Mouse (Mus musculus) erythroblast, embryonic 14.5 days (primary cell): ENCODE results near the gene Foxn3.

Experiments
- GATA1 ChIP-seq: IDR thresholded peaks from 2 replicates; pipeline ENCODE4 v1.6.1; 2012; ENCODE audit warnings: low read length, inconsistent platforms, mixed read lengths
- TAL1 ChIP-seq: IDR thresholded peaks from 3 replicates; pipeline ENCODE4 v1.6.1; 2012; ENCODE audit warnings: low read length, inconsistent platforms, mixed read lengths

- TF ChIP-seq GATA1 (no peak), TAL1 (no peak)
Observed at GRCm38 (mm10) chr12:99405401-99405800, 158.0 kb downstream of the Foxn3 start.
